Mouse (Mus musculus) layer of hippocampus, adult 18-20 months (tissue): ENCODE results near the gene Kifc3. TPM values are rescaled to one million over a fixed set of nuclear protein-coding genes. Genes with fewer than 3 reads are reported as not detected.

ENCODE experiments used
- DNase-seq, 2 experiments: peaks; one replicate each; pipeline ENCODE4 v3.0.0; 2022; ENCODE audit warnings: low spot score in 2 of 2
- total RNA-seq, 2 experiments: library from RNA; stranded (reverse); gene quantifications; 2 replicates each; pipeline ENCODE4 v1.2.3; 2021

The Kifc3 gene
- total RNA-seq, 2 experiments from 2014 or later: 57.0 to 57.2 TPM

DNA sequence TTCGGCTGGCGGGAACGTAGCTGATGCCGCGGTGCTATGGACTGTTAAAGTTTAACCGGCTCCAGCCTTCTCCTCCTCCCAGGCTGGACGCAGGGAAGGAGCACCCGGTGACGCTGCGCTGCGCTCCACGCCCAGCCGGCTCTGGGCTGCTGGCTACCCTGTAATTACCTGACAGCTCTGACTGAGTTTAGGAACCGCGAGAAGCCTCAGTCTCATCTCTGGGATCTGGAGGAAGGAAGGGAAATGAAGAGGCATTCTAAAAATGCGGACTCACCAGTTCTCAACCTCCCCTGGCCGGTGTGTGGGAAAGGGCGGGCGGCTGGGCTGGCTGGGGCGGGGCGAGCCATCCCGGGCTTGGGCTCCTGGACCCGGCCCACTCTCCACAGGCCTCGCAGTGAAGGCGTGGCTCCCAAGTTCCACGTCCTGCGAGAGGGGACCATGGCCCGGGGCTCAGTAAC, 64.9 kb downstream of the Kifc3 start:
- DNase-seq: no peak

DNA sequence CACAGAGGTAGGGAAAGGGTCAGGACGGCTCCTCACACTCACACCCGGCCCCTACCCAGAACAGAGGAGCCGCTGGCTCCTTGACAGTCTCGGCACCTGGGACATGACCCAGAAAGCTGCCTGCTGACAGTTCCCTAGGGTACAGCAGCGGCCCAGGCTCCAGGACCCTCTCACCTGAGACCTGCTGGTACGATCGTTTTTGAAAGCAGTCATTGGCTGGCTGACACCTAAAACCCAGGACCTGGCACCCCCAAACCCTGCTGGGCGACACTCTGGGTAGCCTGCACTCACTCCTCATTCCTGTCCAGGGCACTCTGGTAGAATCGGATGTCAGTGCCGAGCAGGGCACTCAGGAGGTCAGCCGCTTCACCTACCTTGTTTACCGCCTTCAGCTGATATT, 65.4 kb downstream of the Kifc3 start:
- DNase-seq: no peak

DNA sequence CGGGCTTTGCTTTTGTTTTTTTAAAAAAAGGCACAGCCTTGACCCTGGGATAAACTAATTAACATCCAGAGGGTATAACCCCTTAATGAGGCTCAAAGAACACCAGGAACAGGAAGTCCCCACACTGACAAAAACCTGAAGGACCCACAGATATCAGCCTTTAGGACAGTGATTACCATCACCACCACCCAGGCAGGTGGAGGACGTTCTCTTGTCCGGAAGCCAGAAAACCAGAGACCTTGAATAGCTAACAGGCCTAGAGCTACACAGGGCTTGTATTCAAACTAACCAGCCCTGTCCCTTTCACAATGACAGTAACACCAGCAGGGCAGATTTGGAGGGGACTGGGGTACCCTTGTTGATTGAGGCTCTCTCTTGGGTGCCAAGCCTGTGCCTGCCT, 66.4 kb downstream of the Kifc3 start:
- DNase-seq: no peak

DNA sequence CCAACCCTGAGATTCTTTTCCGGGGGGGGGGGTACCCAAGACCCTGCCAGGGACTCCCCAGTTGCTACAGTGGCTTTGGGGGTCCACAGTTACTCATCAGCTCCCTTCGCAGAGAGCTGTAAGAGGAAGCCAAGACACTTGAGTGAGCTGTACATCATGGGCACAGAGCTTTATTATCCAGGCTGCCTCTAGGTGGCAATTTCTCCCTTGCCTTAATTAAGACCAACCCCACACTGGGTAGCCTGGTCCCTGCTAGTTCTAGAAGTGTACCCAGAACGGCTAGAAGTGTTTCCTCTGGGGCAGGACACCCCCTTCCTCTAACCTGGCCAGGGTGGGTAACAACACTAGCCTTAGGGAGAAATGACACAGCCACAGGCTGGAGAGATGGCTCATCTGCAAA, 67.4 kb downstream of the Kifc3 start:
- peak in 1 of 2 experiments; percentile 41 for DNase-seq

DNA sequence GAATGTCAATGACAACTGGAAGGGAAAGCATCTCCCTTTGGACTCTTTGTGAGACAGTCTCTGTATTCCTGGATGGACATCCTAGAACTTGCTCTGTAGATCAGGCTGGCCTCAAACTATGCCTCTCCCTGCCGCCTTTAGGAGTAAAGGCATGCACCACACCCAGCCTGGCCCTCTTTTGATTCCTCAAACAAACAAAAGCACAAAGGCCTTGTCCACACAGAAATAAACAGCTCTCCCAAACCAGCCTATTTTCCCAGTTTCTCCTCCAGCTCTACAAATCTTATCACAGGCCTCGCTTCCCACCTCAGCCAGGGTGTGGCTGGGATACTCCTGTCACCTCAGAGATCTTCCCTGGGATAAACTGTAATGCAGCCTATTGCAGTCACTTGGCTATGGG, 68.4 kb downstream of the Kifc3 start:
- no peak for DNase-seq

DNA sequence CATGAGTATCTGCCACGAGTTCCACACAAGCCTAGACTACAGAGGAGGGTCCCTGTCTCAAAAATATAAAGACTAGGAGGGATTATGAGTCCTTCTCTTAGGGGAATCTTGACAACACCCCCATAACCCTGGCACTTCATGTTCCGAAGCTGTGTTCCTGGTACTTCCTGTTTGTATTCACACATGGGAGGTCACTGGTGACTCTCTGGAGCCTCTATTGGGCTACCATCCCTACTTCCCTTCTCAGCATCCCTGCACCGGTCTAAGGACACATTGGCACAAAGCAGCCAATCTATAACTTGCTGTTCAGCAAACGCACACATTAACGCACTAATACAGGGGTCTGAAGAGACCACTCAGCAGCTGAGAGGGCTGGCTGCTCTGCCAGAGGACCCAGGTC, 70.6 kb downstream of the Kifc3 start:
- no peak for DNase-seq

DNA sequence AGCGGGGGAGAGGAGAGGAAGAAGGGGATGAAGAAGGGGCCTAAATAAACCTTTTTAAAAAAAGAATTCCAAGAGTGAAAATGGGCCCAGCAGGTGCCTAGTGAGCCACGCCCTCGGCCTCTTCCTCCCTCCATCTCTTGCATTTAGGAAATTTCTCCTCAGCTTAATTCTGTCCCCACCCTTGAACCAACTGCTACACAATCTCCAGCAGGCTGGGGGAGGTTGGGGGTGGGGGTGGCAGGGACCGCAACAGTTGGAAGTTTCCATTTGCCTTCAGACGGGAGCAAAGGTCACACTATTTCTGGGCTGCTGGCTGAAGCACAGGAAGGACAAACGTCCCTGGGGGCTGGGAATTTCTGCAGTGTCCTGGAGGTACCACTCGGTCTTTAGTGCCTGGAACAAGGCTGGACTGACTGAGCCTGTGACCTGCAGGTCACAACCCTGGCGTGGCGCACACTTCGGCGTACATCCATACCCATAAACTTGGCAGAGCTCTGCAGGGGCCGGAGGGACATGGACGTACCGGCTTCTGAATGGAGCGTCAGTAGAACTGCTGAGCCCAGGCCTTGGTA, 71.6 kb downstream of the Kifc3 start:
- DNase-seq: no peak

DNA sequence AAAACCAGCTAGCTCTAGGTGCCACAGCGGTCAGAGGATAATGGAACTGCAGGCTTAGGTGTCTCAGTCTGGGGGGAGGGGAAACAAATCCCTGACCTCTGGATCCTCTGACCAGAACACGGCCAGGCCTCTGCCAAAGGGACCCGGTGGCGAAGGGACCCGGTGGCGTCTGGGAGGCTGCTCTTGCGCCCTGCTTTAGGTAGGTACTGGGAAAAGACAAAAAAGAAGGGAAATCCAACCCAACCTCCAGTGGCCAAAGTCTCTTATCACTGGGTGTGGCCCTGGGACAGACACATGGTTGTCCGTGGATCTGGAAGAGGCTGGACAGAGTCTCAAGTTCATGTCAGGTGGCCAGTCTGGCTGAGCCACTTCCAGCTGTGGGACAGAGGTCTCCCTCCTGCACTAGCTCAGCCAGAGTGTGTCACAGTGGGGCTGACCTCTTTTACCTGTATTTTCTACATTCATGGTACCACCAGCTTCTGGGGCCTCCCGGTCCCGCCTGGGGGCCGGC, 73.8 kb downstream of the Kifc3 start:
- DNase-seq: no peak

DNA sequence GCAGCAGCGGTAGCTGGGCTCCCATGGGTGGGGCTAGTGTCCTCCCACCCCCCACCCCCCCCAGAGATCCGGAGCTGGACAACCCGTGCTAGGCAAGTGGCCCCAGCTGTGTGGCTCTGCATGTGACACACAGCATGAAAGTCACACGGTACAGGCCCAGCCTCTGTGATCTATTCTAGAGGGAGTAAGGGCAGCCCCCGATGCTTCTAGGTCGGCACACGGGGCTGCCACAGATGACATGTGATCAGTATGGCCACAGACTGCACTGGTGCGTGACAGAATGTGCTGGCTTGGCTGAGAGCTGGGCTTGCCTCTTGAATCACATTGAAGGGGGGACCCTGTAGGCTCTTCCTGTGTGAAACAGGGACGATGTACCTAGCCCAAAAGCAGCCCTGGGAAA, 75.0 kb downstream of the Kifc3 start:
- DNase-seq: no peak

DNA sequence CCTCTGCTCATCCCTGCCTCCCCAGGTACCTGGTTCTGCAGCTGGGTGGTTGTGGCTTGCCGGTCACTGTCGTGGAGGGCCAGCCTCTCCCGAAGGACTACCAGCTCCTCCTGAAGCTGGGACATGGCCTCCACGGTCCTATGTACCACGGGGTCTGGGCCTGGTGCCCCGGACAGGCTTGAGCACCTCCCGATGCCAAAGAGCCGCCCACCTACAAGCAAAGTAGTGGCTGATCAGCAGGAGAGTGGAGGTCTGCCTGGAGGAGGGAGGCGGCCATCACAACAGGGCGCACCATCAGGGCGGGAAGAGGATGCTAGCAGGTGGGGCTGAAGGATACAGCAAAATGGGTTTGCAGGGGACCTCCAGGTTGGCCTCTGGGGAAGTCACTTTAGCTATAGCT, 76.1 kb downstream of the Kifc3 start:
- DNase-seq: no peak

DNA sequence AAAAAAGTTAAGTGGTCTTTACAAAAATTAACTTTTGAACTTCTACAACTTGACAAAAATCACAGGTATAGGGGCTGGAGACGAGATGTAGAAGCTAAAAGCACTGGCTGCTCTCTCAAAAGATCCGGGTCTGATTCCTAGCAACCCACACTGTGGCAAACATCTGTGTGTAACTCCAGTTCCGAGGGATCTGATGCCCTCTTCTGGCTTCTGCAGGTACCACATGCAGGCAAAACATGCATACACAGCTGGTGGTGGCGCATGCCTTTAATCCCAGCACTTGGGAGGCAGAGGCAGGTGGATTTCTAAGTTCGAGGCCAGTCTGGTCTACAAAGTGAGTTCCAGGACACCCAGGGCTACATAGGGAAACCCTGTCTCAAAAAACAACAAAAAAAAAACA, 79.2 kb downstream of the Kifc3 start:
- DNase-seq: no peak

DNA sequence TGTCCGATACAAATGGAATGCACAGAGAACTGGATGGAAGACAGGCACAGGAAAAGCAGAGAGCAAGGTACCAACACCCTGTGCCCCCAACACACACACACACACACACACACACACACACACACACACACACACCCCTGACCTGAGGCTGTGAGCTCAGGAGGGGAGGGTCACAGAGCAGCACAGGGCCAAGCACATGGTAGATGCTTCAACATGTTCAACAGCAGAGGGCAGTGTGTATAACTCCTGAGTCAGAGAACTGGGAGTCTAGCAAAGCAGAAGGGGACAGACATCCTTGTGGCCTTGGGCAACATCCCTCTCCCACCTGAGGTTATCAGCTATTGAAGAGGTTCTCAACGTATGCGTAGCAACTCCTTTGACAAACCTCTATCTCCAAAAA, 88.9 kb downstream of the Kifc3 start:
- peak in 1 of 2 experiments; percentile 38 for DNase-seq

DNA sequence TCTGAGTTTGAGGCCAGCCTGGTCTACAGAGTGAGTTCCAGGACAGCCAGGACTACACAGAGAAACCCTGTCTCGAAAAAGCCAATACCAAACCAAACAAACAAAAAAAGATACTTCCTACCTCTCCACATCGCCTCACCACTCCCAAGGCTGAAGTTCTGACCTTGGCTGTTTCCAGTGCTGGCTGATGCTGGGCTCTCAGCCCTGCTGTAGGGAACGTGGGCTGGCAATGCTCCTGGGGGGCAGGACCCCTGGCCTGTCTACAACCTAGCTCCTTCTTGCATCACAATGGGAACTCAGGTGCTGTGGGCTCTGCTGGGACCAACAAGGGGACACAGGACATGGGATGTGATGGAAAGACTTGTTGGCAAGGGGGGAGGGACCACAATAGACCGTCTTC, 89.5 kb downstream of the Kifc3 start:
- no peak for DNase-seq

DNA sequence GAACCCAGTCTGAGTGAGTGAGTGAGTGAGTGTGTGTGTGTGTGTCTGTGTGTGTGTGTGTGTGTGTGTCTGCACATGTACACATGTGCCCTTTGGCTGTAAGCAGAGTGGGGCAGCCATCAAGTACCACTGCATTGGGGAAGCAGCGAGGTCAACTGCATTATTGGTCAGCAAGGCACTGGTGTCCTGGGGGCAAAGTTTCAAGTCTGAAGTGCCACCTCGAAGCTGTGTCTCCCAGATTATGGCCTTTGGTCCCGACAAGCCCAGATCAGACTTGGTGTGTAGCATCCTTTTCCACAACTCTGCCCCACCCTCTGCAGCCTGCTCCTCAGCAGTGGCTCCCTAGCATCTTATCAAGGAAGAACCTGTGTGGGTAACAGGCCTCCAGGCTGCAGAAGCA, 90.0 kb downstream of the Kifc3 start:
- no peak for DNase-seq

DNA sequence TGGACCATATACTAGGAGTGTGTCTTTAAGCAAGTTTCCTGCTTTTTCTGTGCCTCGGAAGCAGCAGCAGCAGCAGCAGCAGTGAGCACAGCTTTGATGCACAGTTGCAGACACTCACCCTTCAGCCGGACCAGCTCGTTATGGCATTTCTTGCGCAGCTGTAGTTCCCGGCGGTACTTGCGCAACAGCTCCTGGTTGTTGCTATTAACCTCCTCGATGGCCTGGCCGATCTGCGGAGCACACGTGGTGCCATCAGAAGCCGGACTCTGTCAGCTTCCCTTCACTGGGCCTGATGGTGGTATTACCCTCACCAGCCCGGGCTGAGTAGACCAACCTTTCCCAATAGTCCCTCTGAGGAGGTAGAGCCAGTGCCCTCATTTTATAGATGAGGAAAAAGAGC, 95.3 kb downstream of the Kifc3 start:
- DNase-seq: no peak

DNA sequence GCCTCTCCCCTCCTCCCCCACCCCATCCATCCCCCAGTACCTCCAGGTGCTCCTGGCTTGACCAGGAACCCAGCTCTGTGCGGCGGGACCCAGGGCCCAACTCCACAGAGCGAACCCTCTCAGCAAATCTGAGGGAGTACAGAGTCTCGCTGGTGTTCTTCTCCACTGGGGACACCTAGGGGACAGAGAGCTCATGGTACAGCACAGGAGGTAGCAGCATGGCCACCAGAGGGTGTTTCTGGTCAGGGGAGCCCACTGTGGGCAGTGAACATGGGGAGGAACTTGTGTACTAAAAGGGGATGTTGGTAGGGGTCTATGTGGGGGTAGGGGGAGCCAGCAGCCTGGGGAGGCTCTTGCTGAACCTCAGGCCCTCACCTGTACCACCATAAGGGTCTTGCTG, 100.6 kb downstream of the Kifc3 start:
- DNase-seq: no peak

DNA sequence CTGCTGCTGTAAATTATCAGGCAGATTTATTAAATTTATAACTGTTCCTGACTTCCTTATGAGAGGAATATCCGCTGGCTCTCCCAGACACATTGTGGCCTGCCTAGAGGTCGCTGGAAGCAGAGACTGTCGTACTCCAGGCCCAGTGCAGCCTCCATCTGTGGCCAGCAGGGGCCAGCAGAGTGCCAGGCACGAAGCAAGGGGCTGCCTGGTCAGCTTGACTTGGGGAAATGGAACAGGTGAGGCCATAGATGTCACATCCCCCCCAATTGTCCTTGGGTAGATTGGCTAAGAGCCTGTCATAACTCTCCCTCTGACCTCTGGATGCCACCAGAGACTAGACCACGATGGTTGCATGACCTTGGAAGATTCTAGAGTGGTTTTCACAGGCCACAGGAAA, 103.6 kb downstream of the Kifc3 start:
- DNase-seq: peak; percentile 59 to 73

DNA sequence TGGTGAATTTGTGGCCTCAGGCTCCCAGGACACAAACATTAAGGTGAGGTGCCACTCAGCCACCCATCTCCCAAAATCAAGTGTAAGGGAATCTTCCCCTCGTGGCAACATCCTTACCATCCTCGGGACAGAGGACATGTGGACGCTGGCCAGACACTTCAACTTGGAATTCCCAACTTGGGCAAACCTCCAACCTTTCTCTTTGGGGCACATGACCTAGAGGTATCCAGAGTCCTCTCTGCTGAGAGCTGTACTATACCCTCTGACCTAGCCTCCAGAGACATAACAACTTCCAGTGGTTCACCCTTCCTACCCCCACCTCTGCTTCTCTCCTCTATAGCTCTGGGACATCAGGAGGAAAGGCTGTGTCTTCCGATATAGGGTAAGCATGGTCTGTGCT, 109.0 kb downstream of the Kifc3 start:
- DNase-seq: no peak

DNA sequence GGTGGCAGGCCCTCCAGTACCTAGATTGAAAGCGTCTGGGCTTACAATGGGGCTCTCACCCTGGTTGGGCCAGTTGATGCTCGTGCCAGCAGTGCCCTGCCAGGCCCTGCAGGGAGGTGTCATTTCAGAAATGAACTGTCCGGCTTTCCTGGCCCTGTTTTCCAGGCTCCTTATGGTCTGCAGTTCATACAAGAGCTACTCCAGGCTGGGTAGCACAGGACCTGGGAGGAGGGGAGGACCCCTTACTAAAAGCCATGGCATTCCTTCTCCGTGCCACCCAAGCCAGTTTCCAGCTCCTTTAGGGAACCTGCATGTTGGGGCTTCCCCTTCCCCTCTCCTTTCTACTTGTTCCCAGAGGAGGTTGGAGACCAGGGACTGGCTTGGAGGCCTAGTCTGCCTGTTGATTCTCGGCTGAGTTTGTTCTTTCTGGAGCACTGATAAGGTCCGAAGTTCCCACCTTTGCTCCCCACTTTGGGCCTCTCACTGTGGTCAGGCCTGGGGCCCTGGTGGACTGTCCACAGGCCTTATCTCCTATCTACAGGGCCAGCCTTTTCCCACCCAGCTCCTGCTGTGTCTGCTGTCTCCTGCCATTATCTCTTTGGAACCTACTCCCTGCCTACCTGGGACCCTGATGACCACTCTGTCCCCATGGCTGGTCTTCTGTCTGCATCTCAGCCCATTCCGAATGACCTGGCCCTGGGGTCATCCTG, 117.0 kb downstream of the Kifc3 start:
- no peak for DNase-seq

DNA sequence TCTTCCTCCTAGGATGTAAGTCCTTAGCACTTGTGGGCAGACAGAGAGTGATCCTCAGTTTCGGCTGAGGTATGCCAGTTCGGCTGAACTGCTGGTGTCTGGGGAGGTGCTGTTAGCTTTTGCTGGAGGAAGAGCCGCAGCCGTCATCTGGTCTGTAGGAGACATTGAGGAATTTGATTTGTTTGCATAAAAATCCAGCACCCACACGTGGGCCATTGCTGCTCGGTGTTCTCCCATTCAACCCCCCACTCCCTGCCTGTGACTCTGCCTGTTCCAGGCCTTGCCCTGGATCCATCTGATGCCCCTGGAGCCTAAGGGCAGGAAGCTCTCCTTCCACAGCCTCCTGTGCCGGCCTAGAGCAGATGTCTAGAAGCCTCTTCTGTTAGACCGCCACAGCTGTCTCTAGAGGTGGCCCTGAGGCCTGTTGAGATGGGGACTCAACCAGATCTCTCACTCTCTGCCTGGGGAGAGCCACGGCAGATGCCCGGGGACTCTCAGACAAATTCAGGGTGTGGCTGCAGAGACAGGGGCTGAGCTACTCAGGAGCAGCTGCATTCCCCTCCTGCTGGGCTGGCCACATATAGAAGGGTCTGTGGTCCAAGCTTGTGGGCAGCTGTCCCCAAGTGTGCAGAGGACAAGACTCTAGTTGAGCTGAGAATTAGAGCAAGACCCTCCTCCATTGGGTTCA, 117.7 kb downstream of the Kifc3 start:
- no peak for DNase-seq

DNA sequence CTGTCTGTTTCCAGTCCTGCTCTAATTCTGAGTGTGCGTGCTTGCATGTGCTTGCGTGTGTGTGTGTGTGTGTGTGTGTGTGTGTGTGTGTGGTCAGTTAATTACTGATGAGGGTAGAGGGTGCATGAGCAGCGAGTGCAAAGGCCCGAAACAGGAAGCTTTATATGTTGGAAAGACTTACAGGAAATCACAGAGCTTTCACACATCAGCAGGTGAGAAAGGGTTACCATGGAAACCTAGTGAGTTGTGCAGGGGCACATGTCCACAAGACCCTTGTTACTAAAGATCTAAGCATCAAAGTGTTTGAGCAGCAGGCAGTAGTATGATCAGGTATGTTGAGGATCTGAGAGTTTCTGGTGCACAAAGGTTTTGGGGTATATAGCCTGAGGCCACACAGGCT, 118.4 kb downstream of the Kifc3 start:
- DNase-seq: no peak

DNA sequence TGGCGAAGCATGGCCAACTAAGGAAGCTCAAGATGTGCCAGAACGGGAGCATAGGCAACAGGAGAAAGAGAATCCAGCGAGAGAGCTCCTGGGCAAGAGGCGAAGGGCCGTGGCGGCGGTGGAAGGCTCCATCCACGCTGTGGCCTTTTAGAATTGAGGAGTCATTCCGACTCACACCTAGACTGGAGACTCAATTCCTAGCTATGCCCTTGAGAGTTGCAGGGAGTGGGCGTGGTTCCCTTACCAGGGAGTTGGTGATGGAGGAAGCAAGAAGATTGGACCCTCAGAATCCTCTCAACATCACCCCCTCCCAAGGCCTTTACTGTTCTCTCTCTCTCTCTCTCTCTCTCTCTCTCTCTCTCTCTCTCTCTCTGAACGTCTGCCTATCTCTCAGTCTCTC, 121.0 kb downstream of the Kifc3 start:
- DNase-seq: no peak
